Mouse (Mus musculus) midbrain, embryonic 14.5 days (tissue): ENCODE results near the gene Sf3b6. TPM values are rescaled to one million over a fixed set of nuclear protein-coding genes. Genes with fewer than 3 reads are reported as not detected.

Source experiments
- ATAC-seq: fragments of 200-750 bp; cut with Nextera tagmentation; 2 replicates; pipeline ENCODE4 v1.8.0; 2017; ENCODE audit warnings: moderate number of reproducible peaks, moderate library complexity; ENCODE audit not compliant: low FRiP score, low TSS enrichment
- DNase-seq: peaks from one replicate; pipeline ENCODE4 v3.0.0-alpha.2; 2015
- H3K27ac ChIP-seq: fragments of 300-500 bp; sonication (generic); replicated peaks from 2 replicates; pipeline ENCODE4 v1.5.1; 2014; ENCODE audit warnings: mild to moderate bottlenecking, low read depth, low read length, moderate library complexity
- H3K27me3 ChIP-seq: fragments of 300-500 bp; sonication (generic); 2 replicates; pipeline ENCODE4 v1.6.1; 2014; ENCODE audit warnings: low read length, control low read depth, mixed read lengths; ENCODE audit not compliant: control insufficient read depth, insufficient read depth
- H3K36me3 ChIP-seq: fragments of 300-500 bp; sonication (generic); 2 replicates; pipeline ENCODE4 v1.6.1; 2014; ENCODE audit warnings: low read length, control low read depth; ENCODE audit not compliant: control insufficient read depth, insufficient read depth
- H3K4me1 ChIP-seq: fragments of 300-500 bp; sonication (generic); 2 replicates; pipeline ENCODE4 v1.6.1; 2014; ENCODE audit warnings: mild to moderate bottlenecking, antibody characterized with exemption, low read length, control low read depth; ENCODE audit not compliant: control insufficient read depth, insufficient read depth
- H3K4me2 ChIP-seq: fragments of 300-500 bp; sonication (generic); 2 replicates; pipeline ENCODE4 v1.6.1; 2014; ENCODE audit warnings: mild to moderate bottlenecking, low read length, moderate library complexity
- H3K4me3 ChIP-seq: fragments of 300-500 bp; sonication (generic); replicated peaks from 2 replicates; pipeline ENCODE4 v1.5.1; 2014; ENCODE audit warnings: low read depth, low read length
- H3K9ac ChIP-seq: fragments of 300-500 bp; sonication (generic); replicated peaks from 2 replicates; pipeline ENCODE4 v1.6.1; 2014; ENCODE audit warnings: mild to moderate bottlenecking, low read length, moderate library complexity
- H3K9me3 ChIP-seq: fragments of 300-500 bp; sonication (generic); 2 replicates; pipeline ENCODE4 v1.6.1; 2016; ENCODE audit warnings: low read length, control low read depth, mixed read lengths; ENCODE audit not compliant: control insufficient read depth
- WGBS: fragments of 180-500 bp; shearing (Covaris S2); extraction: QIAGEN DNeasy Blood & Tissue Kit; methylation state at CpG from one replicate; pipeline ENCODE4 v1.1.7; 2014; 5-methylcytosine and 5-hydroxymethylcytosine counted together
- polyA plus RNA-seq: library from polyadenylated mRNA; unstranded; fragments of >200 nt; fragmentation: Nextera tagmentation; extraction: Ambion mirVana; gene quantifications from 2 replicates; pipeline ENCODE4 v1.2.1, GENCODE M21; 2014

The Sf3b6 gene
- polyA plus RNA-seq, 1 experiment from 2014 or later = 345 TPM

GRCm38 (mm10) chr12:4843741-4844140 lies 26.4 kb downstream of the Sf3b6 start:
- Histone ChIP-seq H3K4me1 (peaks cover 14% of the 10 kb centered on the region), H3K9ac (peak overlapping the region; percentile 48), H3K27me3 (peaks cover 5% of the 10 kb centered on the region; the same call in 1 of the 2 replicates), H3K4me2 (peak overlapping the region; percentile 74), H3K4me3 (peak overlapping the region; percentile 64), H3K36me3 (no peaks in the 10 kb centered on the region), H3K9me3 (no peaks in the 10 kb centered on the region), H3K27ac (no peak overlapping the region; the same call in 1 of the 2 replicates)
- DNase-seq (peak; percentile 71), ATAC-seq (peak; percentile 38; the same call in 1 of the 2 replicates)
- WGBS = 0% methylated on average over 12 of the region's 12 CpGs

DNA sequence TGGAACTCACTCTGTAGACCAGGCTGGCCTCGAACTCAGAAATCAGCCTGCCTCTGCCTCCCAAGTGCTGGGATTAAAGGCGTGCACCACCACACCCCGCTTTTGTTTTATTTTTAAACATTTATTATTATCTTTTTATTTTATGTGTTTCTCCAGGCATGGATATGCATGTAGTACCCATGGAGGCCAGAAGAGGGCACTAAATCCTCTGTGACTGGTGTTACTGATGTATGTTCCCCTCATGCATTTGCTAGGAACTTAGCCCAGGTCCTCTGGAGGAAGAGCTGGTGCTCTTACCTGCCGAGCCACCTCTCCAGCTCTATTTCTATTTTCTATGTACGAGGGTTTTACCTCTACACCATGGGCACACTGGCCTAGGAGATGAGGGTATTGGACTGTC lies 38.8 kb downstream of the Sf3b6 start:
- Histone ChIP-seq H3K4me2 (no peak overlapping the region), H3K36me3 (peaks cover 14% of the 10 kb centered on the region; the same call in 1 of the 2 replicates), H3K27ac (no peak overlapping the region), H3K9me3 (no peaks in the 10 kb centered on the region), H3K4me3 (no peak overlapping the region), H3K27me3 (no peaks in the 10 kb centered on the region), H3K9ac (no peak overlapping the region), H3K4me1 (no peaks in the 10 kb centered on the region)
- ATAC-seq = no peak
- 93% methylated on average over 5 of the region's 5 CpGs for WGBS
- no peak for DNase-seq

DNA sequence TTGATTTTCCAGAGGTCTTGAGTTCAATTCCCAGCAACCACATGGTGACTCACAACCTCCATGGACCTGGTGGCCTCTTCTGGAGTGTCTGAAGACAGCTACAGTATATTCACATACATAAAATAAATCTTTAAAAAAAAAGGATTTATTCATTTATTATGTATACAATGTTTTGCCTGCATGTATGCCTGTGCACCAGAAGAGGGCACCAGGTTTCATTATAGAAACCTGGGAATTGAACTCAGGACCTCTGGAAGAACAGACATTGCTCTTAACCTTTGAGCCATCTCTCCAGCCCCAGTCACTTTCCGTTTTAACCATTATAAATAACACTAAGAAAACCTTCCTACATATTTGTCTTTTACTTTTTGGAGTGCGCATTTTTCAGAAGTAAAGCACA lies 39.5 kb downstream of the Sf3b6 start:
- 96% methylated on average over 2 of the region's 2 CpGs for WGBS
- Histone ChIP-seq H3K36me3 (peaks cover 10% of the 10 kb centered on the region; the same call in 1 of the 2 replicates), H3K27ac (no peak overlapping the region)

GRCm38 (mm10) chr12:4859241-4859914 lies 42.0 kb downstream of the Sf3b6 start:
- 36% methylated on average over 11 of the region's 11 CpGs for WGBS
- ATAC-seq = peak; percentile 69

More for the DNA sequence above, 39.5 kb downstream of the Sf3b6 start:
- H3K27me3 ChIP-seq = no peaks in the 10 kb centered on the region
- no peak overlapping the region for H3K9ac ChIP-seq
- no peak for DNase-seq
- H3K4me2 ChIP-seq = no peak overlapping the region
- ATAC-seq = no peak
- no peak overlapping the region for H3K4me3 ChIP-seq
- no peaks in the 10 kb centered on the region for H3K4me1 ChIP-seq
- H3K9me3 ChIP-seq = no peaks in the 10 kb centered on the region

DNA sequence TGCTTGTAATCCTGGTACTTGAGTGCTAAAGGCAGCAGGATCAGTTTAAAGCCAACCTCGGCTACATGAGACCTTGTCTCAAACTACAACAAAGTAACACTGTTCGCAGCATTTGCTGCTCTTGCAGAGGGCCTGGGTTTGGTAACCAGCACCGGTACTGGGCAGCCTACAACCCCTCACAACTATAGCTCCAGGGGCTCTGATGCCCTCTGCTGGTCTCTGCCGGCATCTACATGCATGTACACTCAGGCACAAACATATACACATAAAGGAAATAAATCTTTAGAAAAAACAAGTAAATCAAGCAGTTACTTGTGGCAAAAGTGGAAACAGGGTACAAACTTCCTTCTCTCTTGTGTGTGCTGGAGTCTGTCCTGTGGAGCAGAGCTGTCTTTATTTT lies 45.3 kb downstream of the Sf3b6 start:
- ATAC-seq = no peak
- Histone ChIP-seq H3K4me2 (no peak overlapping the region), H3K9me3 (no peaks in the 10 kb centered on the region), H3K27me3 (no peaks in the 10 kb centered on the region), H3K27ac (no peak overlapping the region), H3K4me1 (no peaks in the 10 kb centered on the region), H3K36me3 (no peaks in the 10 kb centered on the region), H3K4me3 (no peak overlapping the region), H3K9ac (no peak overlapping the region)
- no peak for DNase-seq
- WGBS = 91% methylated on average over 4 of the region's 4 CpGs

More at GRCm38 (mm10) chr12:4859241-4859914, 42.0 kb downstream of the Sf3b6 start:
- peak overlapping the region; percentile 26; the same call in 1 of the 2 replicates for H3K27ac ChIP-seq
- no peaks in the 10 kb centered on the region for H3K9me3 ChIP-seq
- H3K36me3 ChIP-seq = peaks cover 10% of the 10 kb centered on the region; the same call in 1 of the 2 replicates
- no peaks in the 10 kb centered on the region for H3K27me3 ChIP-seq
- H3K4me2 ChIP-seq = no peak overlapping the region
- no peak overlapping the region for H3K9ac ChIP-seq
- no peaks in the 10 kb centered on the region for H3K4me1 ChIP-seq
- DNase-seq = peak; percentile 20
- no peak overlapping the region for H3K4me3 ChIP-seq

DNA sequence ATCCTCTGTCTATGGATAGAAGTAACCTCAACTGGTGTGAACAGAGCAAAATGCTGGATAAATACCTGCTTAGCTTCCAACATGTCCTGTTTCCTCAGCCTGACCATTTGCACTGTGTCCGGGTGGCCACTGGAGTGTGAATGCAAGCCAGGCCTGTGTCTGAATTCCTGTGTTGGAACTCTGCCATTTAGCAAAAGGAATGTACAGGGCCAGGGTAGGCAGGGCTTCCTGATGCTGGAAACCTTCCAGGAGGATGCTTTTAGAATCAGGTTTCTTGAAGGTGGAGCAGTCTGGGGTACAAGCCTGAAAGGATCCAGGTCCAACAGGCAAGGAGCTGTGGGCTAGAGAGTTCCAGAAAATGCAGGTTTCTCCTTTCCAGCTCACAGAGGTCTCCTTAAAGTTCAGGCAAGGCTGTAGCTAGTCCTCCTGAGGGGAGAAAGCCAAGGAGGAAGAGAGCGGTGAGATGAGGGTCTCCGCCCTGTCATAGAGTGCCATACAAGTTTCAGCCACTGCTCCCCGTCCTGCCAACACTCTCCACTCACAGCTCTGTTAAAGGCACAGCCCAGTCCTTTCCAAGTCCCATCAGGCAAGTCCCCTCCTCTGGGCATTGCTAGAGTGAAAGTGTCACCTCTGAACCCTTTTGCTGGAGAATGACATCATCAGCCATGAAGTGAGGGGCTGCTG lies 46.5 kb downstream of the Sf3b6 start:
- no peak for ATAC-seq
- Histone ChIP-seq H3K4me3 (no peak overlapping the region), H3K4me2 (no peak overlapping the region), H3K27me3 (no peaks in the 10 kb centered on the region), H3K27ac (no peak overlapping the region), H3K9ac (no peak overlapping the region), H3K9me3 (no peaks in the 10 kb centered on the region), H3K36me3 (no peaks in the 10 kb centered on the region), H3K4me1 (no peaks in the 10 kb centered on the region)
- WGBS = 82% methylated on average over 4 of the region's 4 CpGs
- peak; percentile 37 for DNase-seq

DNA sequence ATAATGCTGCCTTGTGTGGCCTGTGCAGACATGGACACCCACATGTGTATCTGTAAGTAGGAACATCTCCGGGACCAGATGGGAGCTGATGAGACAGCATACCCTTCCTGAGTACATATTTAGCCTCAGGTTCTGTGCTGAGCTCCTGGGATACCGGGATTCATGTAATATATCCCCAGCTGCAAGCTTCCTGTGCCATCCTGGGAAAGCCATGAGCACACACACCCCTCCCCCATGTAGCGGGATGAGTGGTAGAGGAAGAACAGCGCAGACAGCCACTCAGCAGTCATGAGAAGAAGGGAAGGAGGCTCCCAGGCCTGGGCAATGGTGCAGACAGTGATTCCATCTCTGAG lies 47.0 kb downstream of the Sf3b6 start:
- ATAC-seq (no peak), DNase-seq (no peak)
- no peak overlapping the region for H3K4me2 ChIP-seq
- H3K27me3 ChIP-seq = no peaks in the 10 kb centered on the region
- WGBS = 75% methylated on average over 4 of the region's 4 CpGs
- no peaks in the 10 kb centered on the region for H3K4me1 ChIP-seq
- H3K9me3 ChIP-seq = no peaks in the 10 kb centered on the region
- H3K36me3 ChIP-seq = no peaks in the 10 kb centered on the region
- H3K4me3 ChIP-seq = no peak overlapping the region
- H3K9ac ChIP-seq = no peak overlapping the region
- no peak overlapping the region for H3K27ac ChIP-seq

GRCm38 (mm10) chr12:4868924-4869323 lies 51.6 kb downstream of the Sf3b6 start:
- peaks cover 4% of the 10 kb centered on the region; the same call in 1 of the 2 replicates for H3K4me1 ChIP-seq
- WGBS = 82% methylated on average over 8 of the region's 8 CpGs
- ATAC-seq = no peak
- DNase-seq = no peak
- H3K9ac ChIP-seq = no peak overlapping the region
- no peaks in the 10 kb centered on the region for H3K36me3 ChIP-seq
- no peak overlapping the region for H3K4me2 ChIP-seq
- H3K9me3 ChIP-seq = no peaks in the 10 kb centered on the region
- no peak overlapping the region for H3K4me3 ChIP-seq
- H3K27me3 ChIP-seq = no peaks in the 10 kb centered on the region
- no peak overlapping the region for H3K27ac ChIP-seq

DNA sequence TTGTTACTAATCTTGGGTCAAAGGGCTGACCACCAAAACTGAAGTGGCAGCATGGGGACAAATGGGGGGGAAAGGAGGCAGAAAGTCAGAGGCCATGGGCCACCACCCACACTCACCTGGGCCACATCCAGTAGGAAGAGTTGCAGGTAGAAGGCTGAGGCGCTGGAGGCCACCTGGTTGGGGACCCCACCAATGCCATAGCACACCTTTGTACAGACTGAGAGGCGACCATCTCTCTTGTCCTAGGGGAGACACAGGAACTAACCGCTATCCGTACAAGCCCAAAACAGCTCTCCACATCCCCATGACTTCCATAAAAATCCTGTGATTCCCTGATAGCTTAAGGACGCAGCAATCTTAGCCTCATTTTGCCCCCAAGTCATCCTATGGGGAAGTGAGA lies 53.9 kb downstream of the Sf3b6 start:
- Histone ChIP-seq H3K27ac (no peak overlapping the region), H3K4me1 (peaks cover 11% of the 10 kb centered on the region; the same call in 1 of the 2 replicates), H3K4me3 (no peak overlapping the region), H3K9me3 (no peaks in the 10 kb centered on the region), H3K4me2 (no peak overlapping the region), H3K27me3 (no peaks in the 10 kb centered on the region), H3K36me3 (no peaks in the 10 kb centered on the region), H3K9ac (no peak overlapping the region)
- DNase-seq = no peak
- ATAC-seq = no peak
- 92% methylated on average over 5 of the region's 5 CpGs for WGBS
